Mouse (Mus musculus) 3134 (cell line): ENCODE measurements around the gene Vsx2.

Source experiments
- DNase-seq: peaks from one replicate; pipeline ENCODE4 v3.0.0-alpha.2; 2011; ENCODE audit warnings: low spot score; ENCODE audit not compliant: insufficient read length; ENCODE audit errors: extremely low read depth

Gene Vsx2

DNA sequence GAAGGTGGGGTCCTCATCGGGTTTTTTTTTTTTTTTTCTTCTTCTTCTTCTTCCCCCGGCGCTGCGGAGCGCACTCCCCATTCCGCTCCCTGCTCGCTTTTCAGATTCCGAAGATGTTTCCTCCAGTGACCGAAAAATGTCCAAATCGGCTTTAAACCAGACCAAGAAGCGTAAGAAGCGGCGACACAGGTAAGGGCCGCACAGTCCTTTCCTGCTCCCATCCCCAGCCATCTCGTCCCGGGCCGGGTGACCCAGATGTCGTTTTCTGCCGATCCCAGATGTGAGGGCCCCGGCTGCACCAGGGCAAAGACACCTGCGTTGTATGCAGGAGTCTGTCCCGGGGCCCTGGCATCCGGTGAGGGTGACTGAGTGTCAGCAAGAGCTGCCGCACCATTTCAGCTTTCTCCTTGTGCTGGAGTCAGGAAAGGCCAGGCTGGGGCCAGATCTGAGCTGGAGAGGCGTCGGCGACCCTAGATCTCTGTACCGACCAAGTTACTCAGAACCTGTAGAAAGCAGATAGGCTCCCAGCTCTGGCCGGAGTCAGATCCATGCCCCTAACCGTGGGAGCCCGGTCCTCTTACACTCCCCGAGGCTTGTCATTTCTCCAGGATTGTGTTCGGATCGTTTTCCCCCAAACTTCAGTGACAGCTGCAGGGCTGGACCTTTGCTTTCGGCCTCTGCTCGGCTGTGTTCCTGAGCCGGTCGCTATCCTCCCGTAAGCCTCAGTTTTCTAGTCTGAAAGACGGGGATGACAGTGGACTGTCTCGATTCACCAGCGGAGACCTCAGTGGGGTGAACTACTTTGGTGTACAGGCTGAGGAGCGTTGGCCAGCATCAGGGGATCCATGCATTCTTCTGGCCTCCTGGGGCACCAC is 2.1 kb downstream of the Vsx2 start:
- DNase-seq, result no peak

DNA sequence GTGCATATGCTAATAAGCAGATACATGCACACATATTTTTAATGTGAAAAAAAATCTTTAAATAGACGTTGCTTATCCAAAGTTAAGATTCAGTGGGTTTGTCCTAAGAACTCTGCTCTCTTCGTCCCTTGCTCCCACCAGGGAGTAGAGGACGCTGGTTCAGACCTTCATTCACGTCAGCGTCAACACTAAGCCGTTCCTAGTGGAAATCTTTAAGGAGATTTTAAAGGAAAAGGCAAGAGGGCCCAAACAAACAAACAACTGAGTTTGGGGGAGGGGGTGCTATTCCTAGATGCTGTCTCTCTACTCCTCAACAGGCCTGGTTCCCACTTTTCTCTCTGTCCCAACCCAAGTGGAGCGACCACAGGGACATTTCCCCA is 2.8 kb downstream of the Vsx2 start:
- DNase-seq, result no peak

DNA sequence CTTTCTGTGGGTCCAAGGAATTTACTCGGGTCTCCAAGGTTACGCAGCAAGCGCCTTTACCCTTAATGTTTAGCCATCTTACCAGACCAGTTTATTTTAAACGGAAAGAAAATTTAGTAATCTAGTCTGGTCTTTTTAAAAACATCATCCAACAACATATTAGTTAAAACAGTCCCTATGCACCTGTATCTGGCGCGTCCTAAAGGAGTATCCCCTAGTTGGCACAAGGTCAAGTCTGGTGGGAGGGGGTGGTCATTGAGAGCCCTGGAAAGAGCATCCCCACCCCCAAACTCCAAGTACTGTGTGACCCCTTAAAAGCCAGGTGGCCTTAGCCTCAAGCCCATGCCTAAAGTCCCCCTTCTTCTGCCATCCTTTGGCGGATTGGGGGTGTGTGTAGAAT is 3.5 kb downstream of the Vsx2 start:
- DNase-seq, result no peak

DNA sequence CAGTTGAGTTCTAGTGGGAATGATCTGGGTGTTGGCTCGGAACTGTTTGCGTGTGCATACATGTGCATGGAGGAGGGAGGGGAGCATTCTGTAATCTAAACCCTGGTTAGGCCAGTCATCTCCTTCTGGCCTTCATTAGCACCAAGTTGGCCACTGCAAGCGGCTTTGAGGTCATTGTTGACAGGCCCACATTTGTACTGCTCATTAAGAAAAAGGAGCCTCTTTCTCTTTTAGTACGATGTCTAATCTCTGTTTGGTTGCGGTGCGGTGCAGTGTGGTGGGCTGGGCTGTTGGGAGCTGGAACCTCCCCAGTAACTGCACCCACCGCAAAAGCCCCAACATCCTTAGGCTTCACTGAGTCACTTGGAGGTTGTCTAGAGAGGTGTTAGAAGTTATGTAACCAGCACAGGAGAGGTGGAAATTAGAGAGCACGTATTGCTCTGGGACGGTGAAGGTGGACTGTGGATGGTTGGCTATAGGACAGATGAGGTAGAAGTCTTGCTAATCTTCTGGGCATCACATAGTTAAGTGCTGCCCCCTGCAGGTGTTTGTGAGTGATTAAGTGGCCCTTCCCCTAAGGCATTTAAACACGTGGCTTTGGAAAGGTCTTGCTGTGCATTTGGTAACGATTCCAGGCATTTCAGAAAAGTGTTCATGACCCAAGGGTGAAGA is 8.3 kb downstream of the Vsx2 start:
- no peak for DNase-seq

DNA sequence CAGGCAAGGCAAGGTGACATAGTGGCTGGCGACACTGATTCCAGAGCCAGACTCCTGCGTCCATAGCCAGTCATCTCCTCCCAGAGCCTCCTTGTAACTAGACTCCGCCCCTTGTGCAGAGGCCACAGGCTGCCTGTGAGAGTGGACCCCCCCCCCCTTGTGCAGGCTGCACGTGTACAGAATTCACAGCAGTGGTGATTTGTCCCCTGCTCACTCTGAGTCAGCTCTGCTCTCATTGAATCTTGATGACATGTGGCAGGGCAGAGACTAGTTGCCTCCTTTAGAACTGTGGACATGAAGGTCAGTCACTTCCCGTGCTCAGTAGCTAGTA is 8.8 kb downstream of the Vsx2 start:
- DNase-seq, result no peak

DNA sequence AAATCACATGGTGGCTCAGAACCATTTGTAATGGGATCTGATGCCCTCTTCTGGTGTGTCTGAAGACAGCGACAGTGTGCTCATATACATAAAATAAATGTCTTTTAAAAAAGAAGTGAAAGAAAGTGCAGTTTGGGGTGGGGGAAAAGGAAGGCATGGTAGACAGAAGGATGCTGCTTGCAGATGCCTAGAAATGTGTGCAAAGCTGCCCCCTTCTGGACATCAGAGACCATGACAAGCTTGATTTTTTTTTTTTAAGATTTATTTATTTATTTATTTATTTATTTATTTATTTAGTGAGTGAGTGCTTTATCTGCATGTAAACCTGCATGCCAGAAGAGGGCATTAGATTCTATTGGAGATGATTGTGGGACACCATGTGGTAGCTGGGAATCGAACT is 11.7 kb downstream of the Vsx2 start:
- no peak for DNase-seq

DNA sequence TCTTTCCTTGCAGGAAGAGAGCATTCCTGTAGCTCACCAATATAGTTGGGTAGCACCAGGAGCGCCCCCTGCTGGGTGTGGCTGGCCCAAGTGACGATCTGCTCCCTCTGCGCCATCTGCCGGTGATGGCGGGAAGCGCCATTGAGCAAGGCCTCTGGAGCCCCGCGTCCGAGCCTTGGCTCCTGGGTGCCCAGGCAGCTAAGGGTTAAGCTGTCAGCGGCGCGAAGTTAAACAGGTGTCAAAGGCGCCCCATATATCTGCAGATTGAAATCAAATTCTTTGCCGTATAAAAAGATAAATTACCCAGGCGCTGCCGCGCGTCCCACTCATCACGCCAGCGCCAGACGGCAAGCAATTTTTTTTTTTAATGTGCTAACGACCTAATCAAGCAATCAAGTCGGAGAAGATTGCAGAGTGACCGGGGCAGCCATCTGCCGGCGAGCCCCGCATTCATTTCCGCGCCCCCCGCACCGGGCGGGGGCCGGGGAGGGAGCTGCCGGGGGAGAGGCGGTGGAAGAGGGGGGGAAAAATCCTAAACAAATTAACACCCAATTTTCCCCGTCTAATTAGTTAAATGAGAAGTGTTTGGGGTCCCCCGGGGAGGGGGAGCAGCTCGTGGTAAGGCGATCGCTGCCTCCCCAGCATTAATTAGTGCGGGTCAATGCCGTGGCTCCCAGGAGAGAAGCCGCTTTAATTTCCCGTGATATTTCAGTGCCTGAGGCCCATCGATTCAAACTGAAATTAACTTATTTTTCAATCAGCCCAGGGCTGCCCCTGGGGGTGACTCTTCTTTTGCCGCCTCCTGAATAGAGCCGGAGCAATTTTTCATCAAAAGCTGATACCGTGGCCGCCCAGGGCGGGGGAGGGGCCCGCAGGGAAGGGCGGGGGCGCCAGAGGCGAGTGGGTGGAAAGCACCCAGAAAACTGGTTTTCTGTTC is 20.5 kb downstream of the Vsx2 start:
- peak; percentile 78 for DNase-seq

DNA sequence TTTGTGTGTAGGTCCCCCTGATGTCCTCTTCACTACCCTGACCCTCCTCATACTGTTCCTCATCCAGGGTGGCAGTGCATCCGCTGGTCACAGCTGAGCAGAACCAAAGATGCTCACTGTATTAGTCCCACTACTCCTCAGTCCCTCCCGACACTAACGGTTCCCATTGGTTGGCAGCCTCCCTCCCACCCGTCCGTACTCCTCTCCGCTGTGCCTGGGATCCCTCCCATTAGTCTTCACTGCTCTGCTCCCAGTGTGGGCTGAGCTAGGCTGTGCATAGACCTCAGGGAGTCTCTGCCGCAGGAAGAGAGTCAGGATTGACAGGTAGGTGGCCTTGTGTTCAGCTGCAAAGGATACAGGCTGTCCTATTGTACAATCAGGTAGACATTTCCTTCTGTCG is 28.8 kb downstream of the Vsx2 start:
- no peak for DNase-seq

DNA sequence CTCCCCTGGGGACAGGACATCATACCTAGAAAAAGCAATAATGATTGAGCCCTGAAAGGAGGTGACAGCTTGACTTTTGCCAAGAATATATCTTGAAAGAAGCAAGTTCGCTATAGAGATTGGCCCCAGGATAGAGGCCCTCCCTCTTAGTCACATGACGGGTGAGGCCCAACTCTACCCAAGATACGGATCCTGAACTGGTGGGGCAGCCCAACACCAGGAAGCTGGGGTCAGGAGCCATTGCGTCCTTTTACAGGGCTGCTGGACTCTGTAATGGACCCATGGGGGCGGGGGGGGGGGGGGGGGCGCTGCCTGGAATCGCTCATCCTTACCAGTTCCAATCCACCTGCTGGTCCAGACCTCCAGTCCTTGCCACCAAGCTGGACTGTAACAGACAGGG is 34.4 kb downstream of the Vsx2 start:
- DNase-seq, result no peak

DNA sequence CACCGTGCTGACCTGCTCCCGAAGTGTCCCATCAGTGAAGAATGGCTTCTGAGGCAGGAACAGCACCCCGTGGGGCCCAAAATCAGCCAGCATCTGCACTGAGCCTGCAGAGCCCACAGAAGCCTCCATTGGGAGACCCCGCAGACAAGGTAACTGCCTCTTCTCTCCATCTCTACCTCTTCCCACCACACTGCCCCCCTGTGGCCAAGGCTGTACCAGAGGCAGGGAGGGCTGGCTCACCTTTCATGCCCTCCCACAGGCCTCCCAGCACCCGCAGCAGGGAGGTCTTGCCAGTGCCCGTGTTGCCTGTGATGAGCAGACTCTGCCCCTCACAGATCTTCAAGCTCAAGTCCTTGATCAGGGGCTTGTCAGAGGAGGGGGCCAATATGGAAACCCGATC is 36.3 kb downstream of the Vsx2 start:
- no peak for DNase-seq

DNA sequence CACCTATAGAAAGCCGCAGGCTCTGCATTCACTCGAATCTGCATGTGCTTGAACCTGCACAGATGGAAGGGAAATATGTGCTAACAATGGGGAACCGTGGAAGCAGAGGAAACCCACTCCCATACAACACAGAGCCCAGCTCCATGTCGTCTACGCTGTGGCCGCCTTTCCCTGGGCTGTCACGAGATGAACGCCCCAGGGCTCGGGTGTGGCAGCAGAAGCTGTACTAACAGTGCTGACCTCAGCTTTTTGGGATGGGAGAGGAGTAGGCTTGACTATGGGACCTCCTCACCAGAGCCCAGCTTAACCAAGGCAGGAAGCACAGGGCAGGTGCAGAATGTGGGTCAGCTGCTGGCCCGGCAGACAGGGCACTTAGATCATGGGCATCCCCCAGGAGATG is 42.2 kb downstream of the Vsx2 start:
- DNase-seq, result no peak

DNA sequence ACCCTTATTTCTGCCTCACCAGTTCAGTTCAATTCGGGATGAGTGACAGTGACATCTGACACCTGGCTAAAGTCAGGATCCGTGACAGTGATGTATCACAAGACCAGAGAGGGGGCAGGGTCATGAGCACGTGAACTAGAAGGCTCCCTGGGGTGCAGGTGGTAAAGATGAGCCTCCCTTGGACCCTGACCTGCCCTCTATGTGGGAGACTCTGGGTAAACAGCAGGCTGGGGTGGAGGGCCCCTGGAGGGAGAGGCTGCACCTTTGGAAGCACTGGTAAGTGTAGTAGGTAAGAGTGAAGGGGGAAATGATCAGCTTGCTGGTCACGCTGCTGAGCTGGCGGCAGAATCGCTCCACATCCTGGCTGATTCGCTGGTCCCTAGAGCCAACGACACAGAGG is 43.0 kb downstream of the Vsx2 start:
- no peak for DNase-seq

DNA sequence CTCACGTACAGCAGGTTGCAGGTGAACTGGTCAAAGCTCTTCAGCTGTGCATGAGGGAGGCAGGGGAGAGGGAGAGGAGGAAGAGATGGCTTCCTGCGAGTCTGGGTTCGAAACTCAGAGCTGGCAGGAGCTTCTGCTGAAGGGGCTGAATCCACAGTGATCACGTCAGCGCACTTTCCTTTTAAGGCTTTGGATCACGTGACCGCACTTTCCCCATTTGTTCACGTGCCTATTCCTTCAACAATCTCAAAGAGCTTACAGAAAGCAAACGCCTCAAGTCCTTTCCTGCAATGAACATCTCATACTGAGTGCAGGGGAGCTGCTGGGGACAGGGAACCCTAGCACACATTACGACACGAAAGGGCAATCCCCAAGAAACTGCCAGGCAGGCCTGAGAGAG is 44.4 kb downstream of the Vsx2 start:
- no peak for DNase-seq

DNA sequence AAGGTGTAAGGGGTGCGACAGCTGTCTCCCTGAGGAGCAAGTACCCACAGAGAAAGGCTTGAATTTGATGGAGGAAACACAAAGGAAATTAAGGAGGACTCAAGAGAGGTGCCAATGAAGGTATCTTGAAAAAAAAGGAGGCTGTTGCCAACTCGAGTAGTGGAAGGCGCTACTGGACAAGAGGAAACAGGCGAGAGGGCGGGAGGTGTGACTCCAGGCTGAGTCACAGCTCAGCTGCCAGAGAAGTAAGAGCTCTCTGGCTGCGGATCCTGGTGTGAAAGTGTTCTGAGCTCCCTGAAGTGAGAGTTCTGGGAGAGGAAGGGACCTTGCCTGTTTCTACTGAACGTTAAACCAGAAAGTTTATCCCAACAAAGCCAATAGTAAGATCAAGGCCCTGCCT is 45.0 kb downstream of the Vsx2 start:
- peak; percentile 69 for DNase-seq

DNA sequence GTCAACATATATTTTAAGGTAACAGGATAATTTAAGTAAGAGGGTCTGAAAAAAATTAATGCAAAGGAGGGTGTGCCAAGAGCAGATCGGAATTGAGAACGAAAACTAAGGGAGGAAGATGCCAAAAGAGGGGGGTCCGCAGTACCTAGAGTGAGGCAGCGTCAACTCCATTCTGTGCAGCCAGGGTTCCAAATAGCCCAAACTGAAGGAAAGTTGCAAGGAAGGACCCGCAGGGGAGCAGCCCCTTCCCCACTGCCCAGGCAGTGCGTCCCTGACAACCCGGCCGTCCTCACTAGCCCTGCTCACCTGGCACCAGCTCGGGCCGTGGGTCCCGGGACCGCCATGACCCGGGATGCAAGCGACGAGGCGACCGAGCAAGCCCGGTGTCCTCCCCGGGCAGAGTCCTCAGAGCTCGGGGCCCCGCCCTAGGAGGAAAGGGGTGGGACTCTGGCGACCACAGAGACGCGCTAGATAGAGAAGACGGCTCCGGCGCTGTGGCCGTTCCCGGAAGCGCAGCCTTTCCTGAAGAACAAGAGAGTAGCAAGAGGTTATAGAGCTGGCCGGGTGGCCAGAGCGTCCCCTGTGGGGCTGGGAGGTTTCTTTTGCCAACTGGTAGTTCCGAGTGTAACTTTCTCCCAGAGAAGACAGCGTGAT is 47.5 kb downstream of the Vsx2 start, which contains the start of gene Abcd4:
Gene Abcd4, minus strand, starts transcription at position 437 of the 654 bp plus-strand sequence.
- DNase-seq, result peak; percentile 89

DNA sequence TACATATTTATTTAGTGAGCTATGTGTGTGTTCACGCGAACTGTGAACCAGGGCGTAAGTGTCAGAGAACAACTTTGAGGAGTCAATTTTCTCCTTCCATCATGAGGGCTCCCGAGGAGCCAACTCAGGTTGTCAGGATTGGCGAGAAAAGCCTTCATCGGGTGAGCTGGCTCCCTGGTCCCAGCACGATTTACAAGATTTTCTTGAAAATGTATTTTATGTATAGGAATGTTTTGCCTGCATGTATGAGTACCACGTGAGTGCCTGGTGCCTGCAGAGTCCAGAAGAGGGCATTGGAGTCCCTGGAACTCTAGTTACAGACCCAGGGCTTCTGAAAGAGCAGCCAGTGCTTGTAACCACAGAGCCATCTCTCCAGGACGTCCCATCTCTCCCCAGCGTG is 48.1 kb downstream of the Vsx2 start:
- DNase-seq, result peak; percentile 39

DNA sequence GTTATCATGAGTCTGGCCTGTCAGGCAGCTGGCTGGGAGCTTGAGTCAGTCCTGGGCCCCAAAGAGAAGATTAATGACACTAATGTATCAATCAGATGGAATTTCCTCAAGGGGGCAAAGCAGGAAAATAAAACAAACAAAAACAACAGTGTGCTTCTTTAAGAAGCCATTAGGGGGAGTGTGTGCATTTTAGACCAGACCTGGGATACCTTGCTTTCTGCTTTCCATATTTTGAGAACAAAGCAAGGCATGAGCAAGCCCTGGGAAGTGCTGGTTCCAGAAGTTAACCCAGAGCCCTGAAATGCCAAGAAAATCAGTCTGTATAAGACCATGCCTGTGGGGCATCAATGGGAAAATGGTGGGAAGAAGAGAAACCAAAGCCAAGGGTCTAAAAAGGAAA is 51.4 kb downstream of the Vsx2 start:
- DNase-seq, result no peak

DNA sequence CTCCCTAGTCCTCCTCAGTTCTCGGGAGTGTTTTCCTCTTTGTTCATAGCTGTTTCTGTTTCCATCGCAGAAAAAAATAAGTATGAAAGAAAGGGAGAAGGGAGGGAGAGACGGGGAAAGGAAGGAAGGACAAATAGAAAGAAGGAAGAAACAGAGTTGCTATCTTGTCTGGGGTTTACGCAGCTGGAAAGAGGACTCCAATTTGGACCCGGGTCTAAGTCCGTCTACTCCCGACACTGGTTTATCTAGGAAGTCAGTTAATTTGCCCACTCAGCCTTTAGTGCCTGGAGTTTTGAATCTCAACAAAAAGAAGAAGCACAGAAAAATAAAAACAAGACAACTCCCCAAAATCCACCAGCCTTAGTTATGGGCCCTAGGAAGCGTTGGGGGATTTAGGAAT is 55.0 kb downstream of the Vsx2 start:
- no peak for DNase-seq

DNA sequence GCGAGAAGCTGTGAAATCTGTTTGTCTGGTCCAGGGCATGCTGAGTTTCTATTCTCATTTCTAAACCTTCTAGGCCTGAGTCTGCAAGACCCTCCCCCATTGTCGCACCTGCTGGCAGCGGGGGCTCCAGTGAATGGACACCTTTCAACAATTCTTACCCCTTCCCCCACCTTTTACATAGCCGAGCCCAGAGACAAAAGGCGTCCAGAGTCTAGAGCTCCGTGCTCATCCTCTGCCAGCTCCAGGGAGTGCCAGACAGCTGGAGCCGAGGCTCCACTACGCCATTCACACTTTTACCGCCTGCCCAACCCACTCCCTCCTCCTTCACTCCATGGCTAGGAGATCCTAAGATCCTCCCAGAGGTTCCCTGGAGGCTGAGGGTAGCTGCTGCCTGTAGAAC is 55.6 kb downstream of the Vsx2 start:
- DNase-seq, result no peak

DNA sequence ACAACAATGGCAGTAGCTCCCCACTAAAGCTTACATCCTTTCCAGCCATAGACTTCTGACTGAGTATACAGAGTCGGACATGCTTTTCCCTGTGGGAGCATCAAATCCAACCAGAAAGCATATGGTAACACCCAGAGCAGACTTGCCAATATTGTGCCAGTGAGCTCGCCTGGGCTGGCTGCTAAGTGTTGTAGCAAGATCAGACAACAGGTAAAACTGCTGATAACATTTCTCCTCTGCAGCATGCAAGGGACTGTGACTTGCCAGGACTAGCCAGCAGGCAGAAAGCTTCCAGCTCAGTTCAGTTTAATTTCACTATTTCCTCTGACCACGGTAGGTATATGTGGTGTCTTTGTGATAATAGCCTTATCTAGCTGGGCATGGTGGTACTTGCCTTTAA is 62.3 kb downstream of the Vsx2 start:
- DNase-seq, result no peak

DNA sequence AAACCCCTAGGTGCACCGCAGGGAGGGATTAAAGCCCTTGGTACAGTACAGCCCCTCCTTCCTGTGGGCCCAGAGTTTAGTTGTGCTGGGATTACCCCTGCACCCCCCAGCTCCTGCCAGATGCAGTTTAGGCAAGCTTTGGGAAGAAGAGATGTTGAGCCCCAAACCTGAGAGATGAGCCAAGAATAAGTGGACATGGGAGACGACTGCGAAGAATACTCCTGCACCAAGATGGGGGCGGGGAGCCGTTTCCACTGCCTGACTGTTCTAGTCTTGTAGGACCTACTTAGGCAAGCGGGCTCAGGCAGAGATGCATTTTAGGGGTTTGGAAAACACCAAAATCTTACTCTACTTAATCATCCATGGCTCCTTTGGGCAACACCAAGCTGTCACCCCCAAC is 70.7 kb downstream of the Vsx2 start:
- DNase-seq, result no peak
